Mouse (Mus musculus): ENCODE results near the gene Eed. TPM values are rescaled to one million over a fixed set of nuclear protein-coding genes. Genes with fewer than 3 reads are reported as not detected.

The Eed gene
- polyA plus RNA-seq (2012; rRNA removed) = 23.2 and 25.9 TPM in 2 replicates

GRCm38 (mm10) chr7:89980485-89981422, at the start of gene Eed:
TSS of gene Eed (minus strand) at chr7:89980983.

GRCm38 (mm10) chr7:89940571-89941463, 40.0 kb downstream of the Eed start, which contains the start of gene Hikeshi:
TSS of gene Hikeshi (minus strand) at chr7:89941204.

Other genes starting within 250 kb of the Eed start
- gene Ccdc81, start 77.4 kb downstream of the Eed start, polyA plus RNA-seq (2012; rRNA removed) = 0.01 TPM in 2 replicates
- gene Hikeshi, start 39.8 kb downstream of the Eed start, polyA plus RNA-seq (2012; rRNA removed) = 22.7 and 26.1 TPM in 2 replicates
- 105 and 113 TPM in 2 replicates for gene Picalm, start 149.2 kb upstream of the Eed start, polyA plus RNA-seq (2012; rRNA removed)